Mouse (Mus musculus) forebrain, embryonic 16.5 days (tissue): ENCODE data around the gene Zfp383. TPM values are rescaled to one million over a fixed set of nuclear protein-coding genes. Genes with fewer than 3 reads are reported as not detected.
"Not testable (repeated sequence)": the region's sequence is repeated elsewhere in the genome, so short reads cannot be mapped to it uniquely, and the experiment has no call there.

Experiments used
- ATAC-seq: fragments of 200-750 bp; cut with Nextera tagmentation; 2 replicates; pipeline ENCODE4 v1.8.0; 2017; ENCODE audit warnings: mild to moderate bottlenecking, moderate library complexity
- H3K27ac ChIP-seq: fragments of 300-500 bp; sonication (generic); 2 replicates; pipeline ENCODE4 v1.5.1; 2014; ENCODE audit warnings: low read length, control low read depth
- H3K27me3 ChIP-seq: fragments of 300-500 bp; sonication (generic); replicated peaks from 2 replicates; pipeline ENCODE4 v1.6.1; 2014; ENCODE audit warnings: low read length; ENCODE audit not compliant: control insufficient read depth, insufficient read depth
- H3K36me3 ChIP-seq: fragments of 300-500 bp; sonication (generic); 2 replicates; pipeline ENCODE4 v1.6.1; 2014; ENCODE audit not compliant: control insufficient read depth, insufficient read depth
- H3K4me1 ChIP-seq: fragments of 300-500 bp; sonication (generic); replicated peaks from 2 replicates; pipeline ENCODE4 v1.6.1; 2014; ENCODE audit warnings: low read length; ENCODE audit not compliant: control insufficient read depth, insufficient read depth
- H3K4me2 ChIP-seq: fragments of 300-500 bp; sonication (generic); 2 replicates; pipeline ENCODE4 v1.6.1; 2014; ENCODE audit warnings: mild to moderate bottlenecking, low read length, control low read depth
- H3K4me3 ChIP-seq: fragments of 300-500 bp; sonication (generic); replicated peaks from 2 replicates; pipeline ENCODE4 v1.5.1; 2014; ENCODE audit warnings: mild to moderate bottlenecking, low read length, control low read depth
- H3K9ac ChIP-seq: fragments of 300-500 bp; sonication (generic); replicated peaks from 2 replicates; pipeline ENCODE4 v1.6.1; 2014; ENCODE audit warnings: low read depth, low read length, control low read depth
- H3K9me3 ChIP-seq: fragments of 300-500 bp; sonication (generic); 2 replicates; pipeline ENCODE4 v1.6.1; 2016; ENCODE audit warnings: low read length; ENCODE audit not compliant: control insufficient read depth
- WGBS: fragments of 180-500 bp; shearing (Covaris S2); extraction: QIAGEN DNeasy Blood & Tissue Kit; methylation state at CpG from one replicate; pipeline ENCODE4 v1.1.7; 2014; 5-methylcytosine and 5-hydroxymethylcytosine counted together
- polyA plus RNA-seq: library from polyadenylated mRNA; unstranded; fragments of >200 nt; fragmentation: Nextera tagmentation; extraction: Ambion mirVana; gene quantifications from 2 replicates; pipeline ENCODE4 v1.2.1, GENCODE M21; 2015

The Zfp383 gene
- polyA plus RNA-seq = 7.5 and 7.8 TPM in 2 replicates

DNA sequence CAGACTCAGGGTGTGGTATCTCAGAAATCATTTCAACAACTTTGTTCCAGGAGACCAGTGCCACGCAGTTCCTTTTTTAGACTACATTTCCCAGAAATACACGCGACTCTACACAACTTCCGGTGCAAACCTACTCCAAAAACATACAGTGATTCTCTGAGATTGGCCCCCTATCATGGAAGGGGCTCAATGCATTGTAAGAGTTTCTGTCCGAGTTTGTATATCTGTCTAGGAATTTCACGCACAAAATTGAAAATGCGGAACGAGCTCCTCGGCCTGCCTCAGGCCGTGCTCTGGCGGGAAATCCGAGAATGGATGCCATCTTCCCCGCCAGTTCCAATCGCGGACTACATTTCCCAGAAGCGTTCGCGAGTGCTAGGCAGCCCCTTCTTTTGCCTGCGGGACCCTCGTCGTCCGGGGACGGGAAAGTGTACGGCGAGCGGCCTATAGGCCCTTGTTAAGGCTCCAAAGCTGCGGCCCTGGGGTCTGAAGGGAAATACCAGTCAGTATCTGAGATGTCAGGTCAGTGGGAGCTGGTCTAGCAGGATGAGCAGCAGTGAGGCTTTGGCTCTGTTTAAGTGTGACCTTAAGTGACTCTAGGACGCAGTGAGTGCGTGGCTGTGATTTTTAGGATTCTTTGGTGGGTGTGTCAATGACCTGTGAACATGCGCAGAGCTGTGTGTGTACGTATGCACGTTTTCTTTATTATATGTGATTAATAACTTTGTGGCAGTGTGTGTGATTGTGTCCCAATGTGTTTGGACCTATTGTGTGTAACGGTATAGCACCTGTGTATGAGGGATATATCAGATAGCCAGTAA is at the start of gene Zfp383:
Zfp383 (plus strand) TSS at position 94 of the 821 bp plus-strand sequence.
- Histone ChIP-seq H3K36me3 (peaks cover 9% of the 10 kb centered on the region), H3K27ac (peak within 1 kb of the TSS; percentile 99), H3K4me1 (peaks cover 21% of the 10 kb centered on the region), H3K9me3 (no peaks in the 10 kb centered on the region), H3K4me3 (peak within 1 kb of the TSS; percentile 69), H3K27me3 (no peaks in the 10 kb centered on the region), H3K4me2 (peak within 1 kb of the TSS; percentile 59), H3K9ac (peak within 1 kb of the TSS; percentile 74)
- peak; percentile 88 for ATAC-seq
- WGBS = under 1% methylated on average over 33 of the region's 33 CpGs

GRCm38 (mm10) chr7:29859532-29860517 is 48.2 kb upstream of the Zfp383 start, which contains the start of gene Zfp420:
TSS of gene Zfp420 (plus strand) at chr7:29859979.
- ATAC-seq = peak; percentile 99
- H3K4me2 ChIP-seq = peak within 1 kb of the TSS; percentile 62
- peak within 1 kb of the TSS; percentile 74 for H3K4me3 ChIP-seq
- H3K9ac ChIP-seq = peak within 1 kb of the TSS; percentile 75
- no peaks in the 10 kb centered on the region for H3K9me3 ChIP-seq
- H3K4me1 ChIP-seq = peaks cover 10% of the 10 kb centered on the region
- 7% methylated on average over 32 of the region's 32 CpGs for whole genome bisulfite sequencing
- peak within 1 kb of the TSS; percentile 71 for H3K27ac ChIP-seq
- no peaks in the 10 kb centered on the region for H3K27me3 ChIP-seq
- H3K36me3 ChIP-seq = peaks cover 5% of the 10 kb centered on the region; the same call in 1 of the 2 replicates

GRCm38 (mm10) chr7:29861660-29862059 is 46.4 kb upstream of the Zfp383 start:
- WGBS = 86% methylated on average over 7 of the region's 7 CpGs
- Histone ChIP-seq H3K9me3 (no peaks in the 10 kb centered on the region), H3K36me3 (peaks cover 5% of the 10 kb centered on the region; the same call in 1 of the 2 replicates), H3K4me2 (no peak overlapping the region), H3K27me3 (no peaks in the 10 kb centered on the region), H3K4me1 (peaks cover 10% of the 10 kb centered on the region), H3K9ac (no peak overlapping the region), H3K27ac (no peak overlapping the region), H3K4me3 (no peak overlapping the region)
- ATAC-seq = no peak

DNA sequence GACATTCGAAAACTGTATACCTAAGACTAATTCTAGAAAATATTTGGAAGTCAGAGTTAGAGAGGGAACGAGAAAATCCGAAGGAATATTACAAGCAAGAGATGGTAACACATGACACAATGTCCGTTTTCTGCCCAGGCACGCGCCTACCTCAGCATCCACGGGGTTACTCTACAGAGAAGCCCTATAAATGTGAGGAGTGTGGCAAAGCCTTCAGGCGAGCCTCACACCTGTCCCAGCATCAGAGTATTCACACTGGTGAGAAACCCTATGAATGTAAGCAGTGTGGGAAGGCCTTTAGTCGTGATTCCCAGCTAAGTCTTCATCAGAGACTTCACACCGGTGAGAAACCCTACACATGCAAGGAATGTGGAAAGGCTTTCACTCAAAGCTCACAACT is 33.8 kb upstream of the Zfp383 start:
- Histone ChIP-seq H3K27ac (no peak overlapping the region), H3K4me1 (no peaks in the 10 kb centered on the region), H3K36me3 (peaks cover 30% of the 10 kb centered on the region), H3K9me3 (peaks cover 25% of the 10 kb centered on the region), H3K9ac (no peak overlapping the region), H3K4me3 (no peak overlapping the region), H3K27me3 (no peaks in the 10 kb centered on the region), H3K4me2 (no peak overlapping the region)
- WGBS = 92% methylated on average over 10 of the region's 10 CpGs
- no peak for ATAC-seq

DNA sequence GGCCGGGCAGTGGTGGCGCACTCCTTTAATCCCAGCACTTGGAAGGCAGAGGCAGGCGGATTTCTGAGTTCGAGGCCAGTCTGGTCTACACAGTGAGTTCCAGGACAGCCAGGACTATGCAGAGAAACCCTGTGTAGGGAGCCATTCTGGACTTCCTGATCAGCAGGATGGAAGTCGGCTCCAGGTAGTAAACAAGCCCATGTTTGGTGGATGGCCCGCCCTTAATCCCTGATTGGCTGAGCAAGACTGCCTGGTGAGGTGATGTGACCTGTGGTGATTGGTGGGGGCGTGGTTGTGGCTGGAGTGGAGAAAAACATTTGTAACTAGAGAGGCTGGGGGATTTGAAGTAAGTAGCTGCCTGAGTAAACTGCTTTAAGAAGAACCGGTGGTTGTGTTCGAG is 30.5 kb upstream of the Zfp383 start:
- 94% methylated on average over 9 of the region's 9 CpGs for WGBS
- H3K4me3 ChIP-seq, H3K4me1 ChIP-seq, H3K4me2 ChIP-seq, ATAC-seq, H3K9ac ChIP-seq, H3K27ac ChIP-seq, H3K27me3 ChIP-seq: not testable (repeated sequence)
- H3K36me3 ChIP-seq = peaks cover 28% of the 10 kb centered on the region
- H3K9me3 ChIP-seq = peaks cover 22% of the 10 kb centered on the region

- Histone ChIP-seq H3K36me3 (peaks cover 17% of the 10 kb centered on the region), H3K9me3 (peaks cover 11% of the 10 kb centered on the region)
- WGBS = 73% methylated on average over 7 of the region's 7 CpGs
These were observed 28.0 kb upstream of the Zfp383 start for GRCm38 (mm10) chr7:29880056-29880455.

DNA sequence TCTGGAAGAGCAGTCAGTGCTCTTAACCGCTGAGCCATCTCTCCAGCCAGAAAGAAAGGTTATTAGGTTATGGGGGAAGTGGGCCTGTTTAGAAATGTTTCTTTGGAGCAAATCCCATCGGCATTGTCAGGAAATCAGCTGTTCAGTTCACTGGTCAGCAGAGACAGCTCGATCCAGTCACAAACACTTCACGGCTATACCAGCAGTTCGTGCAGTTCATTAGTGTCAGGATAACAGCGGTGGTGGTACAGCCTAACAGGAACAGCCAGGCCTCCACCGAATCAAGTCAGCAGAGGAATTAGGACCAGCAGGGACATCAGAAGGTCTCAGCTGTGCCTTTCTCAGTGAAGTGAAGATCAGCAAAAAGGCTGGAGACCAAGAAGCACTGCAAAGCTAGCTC is 27.1 kb upstream of the Zfp383 start:
- ATAC-seq = no peak
- no peak overlapping the region for H3K27ac ChIP-seq
- H3K4me3 ChIP-seq = no peak overlapping the region
- peaks cover 2% of the 10 kb centered on the region for H3K9me3 ChIP-seq
- no peak overlapping the region for H3K9ac ChIP-seq
- peaks cover 8% of the 10 kb centered on the region for H3K36me3 ChIP-seq
- H3K4me2 ChIP-seq = no peak overlapping the region
- no peaks in the 10 kb centered on the region for H3K4me1 ChIP-seq
- 88% methylated on average over 7 of the region's 7 CpGs for WGBS
- no peaks in the 10 kb centered on the region for H3K27me3 ChIP-seq

More at GRCm38 (mm10) chr7:29880056-29880455, 28.0 kb upstream of the Zfp383 start:
- no peak overlapping the region for H3K4me2 ChIP-seq
- H3K27me3 ChIP-seq = no peaks in the 10 kb centered on the region
- H3K9ac ChIP-seq = no peak overlapping the region
- no peak overlapping the region for H3K27ac ChIP-seq
- no peak for ATAC-seq
- no peak overlapping the region for H3K4me3 ChIP-seq
- H3K4me1 ChIP-seq = no peaks in the 10 kb centered on the region

DNA sequence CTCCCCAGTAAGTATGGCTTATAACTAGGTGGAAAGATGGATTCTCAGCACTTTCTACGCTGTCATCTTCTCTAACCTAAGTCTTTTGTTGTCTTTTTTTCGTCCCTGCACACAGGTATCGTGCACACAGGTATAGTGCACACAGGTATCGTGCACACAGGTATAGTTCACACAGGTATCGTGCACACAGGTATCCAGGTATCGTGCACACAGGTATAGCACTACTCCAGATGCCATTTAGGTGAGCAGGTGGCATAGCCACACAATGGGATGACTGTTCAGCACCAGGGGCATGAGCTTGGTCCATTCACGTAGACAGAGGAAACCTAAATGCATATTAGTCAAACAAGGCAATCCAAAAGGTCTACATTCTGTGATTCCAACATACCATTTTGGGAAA is 17.5 kb upstream of the Zfp383 start:
- Histone ChIP-seq H3K4me2 (no peak overlapping the region), H3K9ac (no peak overlapping the region), H3K27ac (no peak overlapping the region), H3K9me3 (peaks cover 33% of the 10 kb centered on the region), H3K4me3 (no peak overlapping the region), H3K36me3 (peaks cover 56% of the 10 kb centered on the region), H3K4me1 (no peaks in the 10 kb centered on the region), H3K27me3 (no peaks in the 10 kb centered on the region)
- ATAC-seq = no peak
- WGBS = 95% methylated on average over 7 of the region's 7 CpGs

DNA sequence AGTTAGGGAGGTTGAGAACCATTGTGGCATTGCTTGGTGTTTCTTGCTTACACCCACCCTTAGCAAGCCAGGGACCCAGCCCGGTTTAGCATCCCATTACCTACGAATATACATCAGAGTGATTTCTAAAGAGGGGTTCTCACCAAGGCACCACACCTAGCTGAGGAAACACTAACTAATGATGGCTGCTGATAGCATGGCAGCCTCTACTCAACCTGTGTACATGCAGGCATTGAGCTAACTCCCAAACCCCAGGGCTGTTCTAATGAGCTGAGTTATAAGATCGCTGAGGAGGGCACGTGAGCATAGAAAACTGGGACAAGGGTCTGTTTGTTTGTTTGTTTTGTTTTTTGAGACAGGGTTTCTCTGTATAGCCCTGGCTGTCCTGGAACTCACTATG is 15.3 kb upstream of the Zfp383 start:
- H3K27ac ChIP-seq = no peak overlapping the region
- H3K4me1 ChIP-seq = no peaks in the 10 kb centered on the region
- no peak overlapping the region for H3K9ac ChIP-seq
- WGBS = 98% methylated on average over 4 of the region's 4 CpGs
- H3K27me3 ChIP-seq = no peaks in the 10 kb centered on the region
- ATAC-seq = no peak
- peaks cover 72% of the 10 kb centered on the region for H3K36me3 ChIP-seq
- H3K4me3 ChIP-seq = no peak overlapping the region
- no peak overlapping the region for H3K4me2 ChIP-seq
- peaks cover 30% of the 10 kb centered on the region for H3K9me3 ChIP-seq
